Mouse (Mus musculus): ENCODE data around the gene Stard3.
A peak's percentile ranks its signal among the peaks of the same experiment; 100 is the strongest.

The Stard3 gene

GRCm38 (mm10) chr11:98397946-98398345 lies 39.8 kb downstream of the Stard3 start:
- DNase-seq (ENCODE audit: low read depth, low spot score) = no peak

DNA sequence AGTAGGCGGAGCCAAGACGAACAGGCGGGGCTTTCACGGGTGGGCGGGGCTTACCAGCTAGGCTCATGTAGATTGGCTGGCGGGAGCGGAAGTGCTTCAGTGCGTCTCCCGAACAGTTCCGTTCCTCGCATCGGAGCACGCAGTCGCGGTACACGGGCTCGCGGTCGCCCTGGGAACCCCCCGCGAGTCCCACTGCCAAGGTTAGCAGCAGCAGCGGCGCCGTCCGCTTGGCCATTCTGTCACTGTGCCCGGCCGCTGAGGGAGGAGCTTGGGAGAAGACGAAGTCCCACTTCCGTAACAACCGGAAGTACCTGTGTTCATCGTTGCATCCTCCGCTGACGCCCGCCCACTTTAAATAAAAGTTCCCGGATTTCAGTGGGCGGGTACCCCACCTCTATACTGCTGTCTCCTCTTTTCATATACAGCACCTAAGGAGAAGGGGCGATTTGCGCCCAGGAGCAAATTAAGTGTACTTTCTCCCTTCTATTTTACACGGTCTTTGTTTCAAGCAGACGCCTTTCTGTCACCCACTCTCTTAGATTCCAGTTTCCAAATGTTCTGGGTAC lies 42.1 kb downstream of the Stard3 start, which contains the start of gene Pgap3:
Gene Pgap3, minus strand, starts transcription at position 330 of the 566 bp plus-strand sequence.
- peak; percentile 83 for DNase-seq (ENCODE audit: low read depth, low spot score)

DNA sequence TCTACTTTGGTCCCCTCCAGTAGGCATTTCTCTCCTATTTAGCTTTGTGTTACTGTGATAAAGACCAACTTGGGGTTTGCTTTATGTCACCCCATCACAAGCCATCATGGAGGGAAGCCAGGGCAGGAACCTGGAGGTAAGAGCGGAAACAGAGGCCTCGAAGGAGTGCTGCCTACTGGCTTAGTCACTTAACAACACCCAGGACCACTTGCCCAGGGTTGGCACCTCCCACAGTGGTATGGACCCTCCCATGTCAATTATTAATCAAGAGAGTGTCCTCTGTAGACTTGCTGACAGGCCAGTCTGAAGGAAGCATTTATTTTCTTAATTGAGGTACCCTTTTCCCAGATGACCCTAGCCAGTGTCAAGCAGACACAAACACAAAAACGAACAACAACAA lies 42.6 kb downstream of the Stard3 start:
- no peak for DNase-seq (ENCODE audit: low read depth, low spot score)

DNA sequence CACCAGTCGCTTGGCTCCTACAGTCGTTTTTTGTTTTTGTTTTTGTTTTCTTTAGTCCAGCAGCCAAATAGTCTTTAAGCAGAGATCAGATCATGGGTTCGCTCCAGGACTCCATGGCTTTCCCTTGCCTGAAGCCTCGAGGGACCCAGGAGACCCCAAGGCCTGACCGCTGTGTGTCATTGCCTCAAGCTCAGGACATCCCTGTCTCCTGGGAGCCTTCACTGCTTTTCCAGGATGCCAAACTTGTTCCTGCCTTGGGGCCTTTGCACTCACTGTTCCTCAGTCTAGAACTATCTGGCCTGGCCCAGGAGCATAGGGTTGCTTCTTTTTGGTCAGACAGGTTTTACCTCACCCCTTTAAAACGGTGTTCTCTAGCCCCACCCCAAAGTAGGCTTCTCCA lies 48.5 kb downstream of the Stard3 start:
- DNase-seq (ENCODE audit: low read depth, low spot score) = no peak

DNA sequence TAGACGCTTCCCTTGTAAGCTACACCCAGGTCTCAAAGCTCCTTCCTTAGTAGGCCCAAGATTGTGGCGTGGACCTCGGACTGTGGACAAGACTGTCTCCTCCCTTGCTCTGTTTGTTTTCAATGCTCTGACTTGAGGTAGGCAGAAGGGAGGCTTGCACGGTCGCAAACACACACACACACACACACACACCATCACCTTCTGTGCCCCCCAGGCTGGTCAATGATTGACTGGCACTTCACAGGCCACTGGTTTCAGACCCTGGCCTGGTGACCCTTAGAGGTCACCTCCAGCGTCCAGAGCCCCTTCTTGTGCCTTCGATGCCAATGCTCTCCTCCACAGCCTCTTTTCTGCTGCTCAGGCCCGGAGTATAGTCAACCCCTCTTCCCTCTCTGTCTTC lies 50.7 kb downstream of the Stard3 start:
- DNase-seq (ENCODE audit: low read depth, low spot score) = no peak

DNA sequence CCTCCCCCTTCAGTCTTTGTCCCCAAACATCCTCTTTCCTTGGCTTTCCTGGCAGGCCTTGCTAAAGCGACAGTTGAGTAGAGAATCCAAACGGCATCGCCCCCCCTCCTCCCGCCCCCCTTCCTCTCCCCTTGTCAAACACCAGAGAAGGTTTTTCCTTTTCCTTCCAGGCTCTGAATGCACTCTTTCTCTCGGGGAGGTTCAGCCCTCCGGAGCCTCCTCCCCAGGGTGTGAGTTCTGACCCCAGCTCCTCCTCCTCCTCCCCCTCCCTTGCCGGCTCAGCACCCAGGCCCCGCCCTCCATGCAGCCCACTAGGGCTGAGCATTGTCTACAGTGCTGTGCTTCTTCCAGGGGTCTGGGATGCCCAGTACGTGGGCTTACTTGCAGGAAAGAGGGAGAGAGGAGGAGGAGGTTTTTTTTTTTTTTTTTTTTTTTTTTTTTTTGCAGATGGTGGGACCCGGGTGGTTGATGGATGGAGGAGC lies 51.2 kb downstream of the Stard3 start:
- DNase-seq (ENCODE audit: low read depth, low spot score) = no peak

GRCm38 (mm10) chr11:98412273-98412796 lies 54.2 kb downstream of the Stard3 start, which contains the start of gene Erbb2:
Gene Erbb2, plus strand, starts transcription at chr11:98412470.
- no peak for DNase-seq (ENCODE audit: low read depth, low spot score)

DNA sequence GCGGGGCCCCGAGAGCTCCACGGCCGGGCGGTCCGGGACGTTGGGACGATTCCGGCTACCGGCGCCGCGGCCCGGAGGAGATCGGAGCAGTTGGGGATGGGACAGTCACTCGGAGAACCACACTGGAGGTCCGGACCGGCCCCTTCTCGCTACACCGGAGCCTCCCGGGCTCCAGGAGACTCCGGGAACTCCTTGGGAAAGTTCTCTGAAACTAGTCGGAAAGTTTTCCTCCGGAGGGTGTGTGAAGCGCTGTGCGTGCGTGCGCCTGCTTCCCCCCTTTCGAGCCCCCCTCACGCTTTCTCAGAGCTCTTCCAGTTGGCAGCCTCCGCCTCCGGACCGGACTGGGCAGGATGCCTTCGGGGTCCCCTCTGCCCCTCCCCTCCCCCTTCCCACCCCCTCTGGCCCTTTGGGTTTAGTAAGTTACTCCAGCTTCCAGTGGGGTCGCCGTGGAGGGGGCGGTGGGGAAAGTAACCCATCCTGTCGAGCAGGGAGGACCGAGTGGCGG lies 54.7 kb downstream of the Stard3 start:
- DNase-seq (ENCODE audit: low read depth, low spot score) = no peak

DNA sequence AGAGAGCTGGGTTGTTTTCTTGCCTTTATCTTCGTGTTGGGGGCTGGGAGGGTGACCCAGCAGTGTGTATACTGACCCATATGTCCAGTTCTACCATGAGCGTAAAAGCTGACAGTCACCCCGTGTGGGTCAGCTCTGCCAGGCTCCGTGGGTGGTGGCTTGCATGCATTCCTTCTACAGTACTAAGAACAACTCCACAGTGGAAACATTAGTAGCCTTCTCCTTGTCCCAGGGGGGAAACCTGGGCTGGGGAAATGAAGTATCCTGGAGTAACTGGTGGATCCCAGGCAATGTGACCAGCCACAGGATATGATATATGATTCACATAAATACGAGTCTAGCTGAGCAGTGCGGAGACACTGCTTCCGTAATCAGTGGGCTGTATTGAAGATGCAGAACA lies 55.6 kb downstream of the Stard3 start:
- DNase-seq (ENCODE audit: low read depth, low spot score) = no peak

- DNase-seq (ENCODE audit: low read depth, low spot score) = no peak
Observed at GRCm38 (mm10) chr11:98414162-98414561, 56.0 kb downstream of the Stard3 start.

DNA sequence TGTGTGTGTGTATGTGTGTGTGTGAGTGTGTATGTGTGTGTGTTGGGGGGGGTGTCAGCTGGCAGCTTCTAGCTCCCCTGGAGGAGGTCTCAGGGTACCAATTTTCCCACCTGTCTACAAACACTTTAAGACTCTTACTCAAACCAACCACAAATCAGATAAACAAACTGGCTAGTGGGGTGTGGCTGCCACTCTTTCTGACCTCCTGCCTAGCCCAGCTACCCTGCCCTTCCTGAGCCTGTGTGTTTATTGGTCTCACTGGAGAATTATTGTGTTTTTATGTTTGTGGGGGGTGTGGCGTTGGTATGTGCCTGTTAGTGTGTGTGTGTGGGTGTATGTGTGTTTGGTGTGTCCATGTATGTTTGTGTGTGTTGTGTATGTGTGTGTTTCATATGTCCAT lies 58.9 kb downstream of the Stard3 start:
- DNase-seq (ENCODE audit: low read depth, low spot score) = no peak

DNA sequence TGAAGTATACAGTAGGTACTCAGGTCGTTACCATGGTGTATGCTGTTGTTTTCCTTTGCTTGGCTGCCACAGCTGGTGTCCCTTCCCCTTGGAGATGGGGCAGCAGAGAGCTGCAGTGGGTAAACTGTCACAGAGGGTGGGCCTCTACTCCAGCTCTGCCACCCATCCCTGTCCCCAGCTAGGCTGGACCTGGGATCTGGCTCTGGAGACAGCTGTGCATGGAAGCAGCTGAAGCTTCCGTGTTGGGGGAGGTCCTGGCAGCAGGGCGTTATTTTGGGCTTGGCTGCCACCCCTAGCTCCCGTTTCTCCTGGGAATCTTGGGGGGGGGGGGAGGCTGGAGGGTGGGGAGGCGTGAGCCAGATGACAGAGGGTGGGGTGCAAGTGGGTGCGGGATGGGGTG lies 60.1 kb downstream of the Stard3 start:
- no peak for DNase-seq (ENCODE audit: low read depth, low spot score)

- no peak for DNase-seq (ENCODE audit: low read depth, low spot score)
Observed at GRCm38 (mm10) chr11:98418939-98419547, 60.9 kb downstream of the Stard3 start.

DNA sequence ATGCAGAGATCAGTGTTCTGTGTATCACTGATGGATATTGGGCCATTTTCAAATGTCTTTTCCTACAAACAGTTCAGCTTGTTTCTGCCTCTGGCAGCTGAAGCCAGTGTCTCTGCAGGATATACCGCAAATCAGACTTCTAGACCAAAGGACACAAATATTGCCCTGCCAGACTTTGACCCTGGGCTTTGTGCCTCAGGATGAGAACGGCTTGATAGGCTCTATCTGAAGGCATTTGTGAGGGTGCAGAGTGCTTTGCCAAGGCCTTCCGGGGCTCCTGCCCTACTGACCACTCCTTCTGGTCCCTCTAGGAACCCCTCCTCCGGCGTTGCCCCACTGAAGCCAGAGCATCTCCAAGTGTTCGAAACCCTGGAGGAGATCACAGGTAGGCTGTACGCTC lies 68.4 kb downstream of the Stard3 start:
- DNase-seq (ENCODE audit: low read depth, low spot score) = no peak

DNA sequence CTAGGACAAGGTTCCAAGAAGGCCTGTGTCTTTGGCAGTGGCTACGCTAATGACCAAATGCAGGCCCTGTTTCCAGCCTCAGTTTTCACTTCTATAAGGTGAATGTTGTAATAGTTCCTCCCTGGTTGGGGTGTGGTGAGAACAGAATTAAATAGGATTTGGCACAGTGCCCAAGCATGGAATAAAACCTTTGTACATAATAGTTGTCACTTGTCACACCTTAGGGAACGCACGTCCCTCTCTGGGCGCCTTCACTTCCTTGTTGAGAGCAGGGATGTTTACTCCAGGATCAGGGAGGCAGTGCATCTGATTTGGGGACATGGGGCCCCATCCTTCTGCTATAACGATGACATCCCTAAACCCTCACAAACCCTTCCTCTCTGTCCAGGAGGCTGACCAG lies 70.3 kb downstream of the Stard3 start:
- no peak for DNase-seq (ENCODE audit: low read depth, low spot score)
